Mouse (Mus musculus) C2C12 (cell line): Measurements from ENCODE around the gene Cntrl.

Experiments used
- CTCF ChIP-seq: IDR thresholded peaks from one replicate; pipeline ENCODE4 v1.5.1; 2011; ENCODE audit not compliant: control insufficient read depth, insufficient read depth, insufficient read length
- MYOG ChIP-seq: IDR thresholded peaks from one replicate; pipeline ENCODE4 v1.6.1; 2011; ENCODE audit not compliant: control insufficient read depth, insufficient read length; ENCODE audit errors: extremely low read depth

DNA sequence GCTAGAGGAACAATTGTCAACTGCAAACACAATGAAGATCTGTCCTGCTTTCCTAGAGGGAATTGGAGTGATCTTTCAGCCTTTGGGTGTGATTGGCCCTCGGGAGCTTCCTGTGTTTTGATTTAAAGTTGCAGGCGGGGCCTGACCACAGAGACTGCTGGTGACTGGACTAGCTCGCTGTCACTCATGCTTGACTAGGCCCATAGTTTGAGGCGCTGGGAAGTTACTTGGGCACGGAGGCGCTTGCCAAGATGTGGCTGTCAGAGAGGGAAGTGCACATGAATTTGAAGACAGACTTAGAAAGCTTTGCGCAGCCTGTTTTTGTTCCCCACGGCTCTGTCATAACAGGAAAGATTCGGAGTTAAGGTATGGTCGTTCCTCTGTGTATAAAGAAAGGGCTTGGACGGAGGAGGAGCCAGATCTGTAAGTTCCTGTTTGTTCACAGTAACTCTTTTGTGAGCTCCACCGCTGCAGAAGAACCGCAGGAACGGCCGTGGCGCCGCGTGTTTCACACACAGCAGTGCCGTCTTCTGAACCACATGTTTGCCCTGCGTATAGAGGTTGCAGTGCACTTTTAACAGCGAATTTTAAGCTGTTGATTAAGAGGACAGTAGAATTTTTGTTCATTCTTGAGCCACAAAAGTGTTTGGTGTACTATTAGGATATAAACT is 22.8 kb downstream of the Cntrl start:
- TF ChIP-seq MYOG: no peak
- TF ChIP-seq CTCF: no peak
